Mouse (Mus musculus) megakaryocyte progenitor cell, adult 5-6 weeks (primary cell): Measurements from ENCODE around the gene Fcgr2b. TPM values are rescaled to one million over a fixed set of nuclear protein-coding genes. Genes with fewer than 3 reads are reported as not detected.
"Not testable (repeated sequence)": the region's sequence is repeated elsewhere in the genome, so short reads cannot be mapped to it uniquely, and the experiment has no call there.

Experiments
- ATAC-seq: replicated peaks from 2 replicates; pipeline ENCODE4 v1.8.0; 2016; ENCODE audit warnings: mild to moderate bottlenecking, moderate TSS enrichment, inconsistent platforms; ENCODE audit not compliant: poor library complexity
- total RNA-seq, 2 experiments: library from RNA; stranded (forward) in 1 of 2; stranded (reverse) in 1 of 2; fragments of 157-497, 149-512 nt in 1 of 2; fragments of 200-1000 nt in 1 of 2; gene quantifications; 2 replicates each; pipeline versions ENCODE4 v1.2.3 to v1.2.4; 2015 to 2017

Fcgr2b gene
- total RNA-seq (2015) (142 and 144 TPM in 2 replicates), total RNA-seq (2017) (99.9 and 118 TPM in 2 replicates)

- no peak for ATAC-seq
These were observed at the start of gene Fcgr2b for GRCm38 (mm10) chr1:170976447-170976846. Fcgr2b (minus strand) TSS chr1:170976547.

GRCm38 (mm10) chr1:171019311-171019950, 43.1 kb upstream of the Fcgr2b start:
- no peak for ATAC-seq

GRCm38 (mm10) chr1:171018737-171019136, 42.4 kb upstream of the Fcgr2b start, which contains the start of gene Fcgr4:
Fcgr4 (plus strand) TSS chr1:171018920.
- ATAC-seq: peak; percentile 23

GRCm38 (mm10) chr1:171017468-171018158, 41.3 kb upstream of the Fcgr2b start:
- ATAC-seq: peak; percentile 81

GRCm38 (mm10) chr1:171016676-171017356, 40.5 kb upstream of the Fcgr2b start:
- ATAC-seq: peak; percentile 44

- no peak for ATAC-seq
These were observed 35.4 kb upstream of the Fcgr2b start for GRCm38 (mm10) chr1:171011733-171012132.

GRCm38 (mm10) chr1:171006905-171007304, 30.6 kb upstream of the Fcgr2b start:
- ATAC-seq: peak; percentile 75

GRCm38 (mm10) chr1:171006335-171006734, 30.0 kb upstream of the Fcgr2b start:
- ATAC-seq: peak; percentile 77

GRCm38 (mm10) chr1:171005586-171005985, 29.2 kb upstream of the Fcgr2b start:
- no peak for ATAC-seq

GRCm38 (mm10) chr1:171005081-171005480, 28.7 kb upstream of the Fcgr2b start:
- no peak for ATAC-seq

- no peak for ATAC-seq
These were observed 23.5 kb upstream of the Fcgr2b start for GRCm38 (mm10) chr1:170999811-171000210.

GRCm38 (mm10) chr1:170997756-170998655, 21.7 kb upstream of the Fcgr2b start:
- peak; percentile 90 for ATAC-seq

- peak; percentile 70 for ATAC-seq
These were observed 20.4 kb upstream of the Fcgr2b start for GRCm38 (mm10) chr1:170996753-170997152.

GRCm38 (mm10) chr1:170996034-170996433, 19.7 kb upstream of the Fcgr2b start:
- ATAC-seq: no peak

- peak; percentile 84 for ATAC-seq
These were observed 16.2 kb upstream of the Fcgr2b start for GRCm38 (mm10) chr1:170992550-170992949.

- no peak for ATAC-seq
These were observed 13.3 kb upstream of the Fcgr2b start for GRCm38 (mm10) chr1:170989656-170990055.

GRCm38 (mm10) chr1:170985861-170986260, 9.5 kb upstream of the Fcgr2b start:
- ATAC-seq: no peak

GRCm38 (mm10) chr1:170985092-170985491, 8.7 kb upstream of the Fcgr2b start:
- ATAC-seq: peak; percentile 64

- ATAC-seq: no peak
These were observed 6.7 kb upstream of the Fcgr2b start for GRCm38 (mm10) chr1:170983066-170983465.

- no peak for ATAC-seq
These were observed 6.0 kb upstream of the Fcgr2b start for GRCm38 (mm10) chr1:170982301-170982700.

- ATAC-seq: not testable (repeated sequence)
These were observed 5.3 kb upstream of the Fcgr2b start for GRCm38 (mm10) chr1:170981679-170982078.
